Mouse (Mus musculus): ENCODE results near the gene Gabrb1.

- TF ChIP-seq CTCF (IDR thresholded peaks at IDR 0.05; ENCODE audit: low read depth), result no peak
- no peak for TF ChIP-seq EP300 (IDR thresholded peaks at IDR 0.05; ENCODE audit: low read depth)
These were observed 164.9 kb downstream of the Gabrb1 start for GRCm38 (mm10) chr5:71822862-71823261.
